Mouse (Mus musculus) spleen, postnatal 10 days (tissue): ENCODE measurements around the gene Cadm2.

Experiments
- DNase-seq, 2 experiments: peaks; one replicate each; pipeline ENCODE4 v3.0.0; 2021 to 2022; ENCODE audit warnings: low spot score in 2 of 2

Gene Cadm2

GRCm38 (mm10) chr16:66748533-66748932, 872.2 kb downstream of the Cadm2 start:
- DNase-seq: no peak

GRCm38 (mm10) chr16:66731212-66731611, 889.5 kb downstream of the Cadm2 start:
- DNase-seq: no peak

- DNase-seq: no peak
Measured at GRCm38 (mm10) chr16:66706476-66706875, 914.2 kb downstream of the Cadm2 start.

- no peak for DNase-seq
Measured at GRCm38 (mm10) chr16:66694783-66695182, 925.9 kb downstream of the Cadm2 start.

GRCm38 (mm10) chr16:66677241-66677640, 943.5 kb downstream of the Cadm2 start:
- no peak for DNase-seq

GRCm38 (mm10) chr16:66651013-66651362, 969.7 kb downstream of the Cadm2 start:
- DNase-seq: no peak

- DNase-seq: no peak
Measured at GRCm38 (mm10) chr16:66650348-66651012, 970.2 kb downstream of the Cadm2 start.

- DNase-seq: no peak
Measured at GRCm38 (mm10) chr16:66647798-66648197, 972.9 kb downstream of the Cadm2 start.

GRCm38 (mm10) chr16:66643606-66644005, 977.1 kb downstream of the Cadm2 start:
- no peak for DNase-seq

GRCm38 (mm10) chr16:66627527-66627926, 993.2 kb downstream of the Cadm2 start:
- DNase-seq: no peak

- no peak for DNase-seq
Measured at GRCm38 (mm10) chr16:66622423-66622822, 998.3 kb downstream of the Cadm2 start.

GRCm38 (mm10) chr16:66612624-66613023, 1008.1 kb downstream of the Cadm2 start:
- no peak for DNase-seq
